Mouse (Mus musculus): Measurements from ENCODE around the gene Kpna2. TPM values are rescaled to one million over a fixed set of nuclear protein-coding genes. Genes with fewer than 3 reads are reported as not detected.

The Kpna2 gene
- polyA plus RNA-seq, 1 experiment from 2014 or later, result 349 TPM

Other genes starting within 250 kb of the Kpna2 start
- gene Pecam1, start 248.9 kb downstream of the Kpna2 start, polyA plus RNA-seq (2016; fragmentation: Nextera tagmentation; extraction: Ambion mirVana), result 21.5 and 22.3 TPM in 2 replicates
- gene Milr1, start 248.3 kb downstream of the Kpna2 start, polyA plus RNA-seq (2016; fragmentation: Nextera tagmentation; extraction: Ambion mirVana), result 1.0 and 1.3 TPM in 2 replicates
- gene Polg2, start 220.0 kb downstream of the Kpna2 start, polyA plus RNA-seq (2016; fragmentation: Nextera tagmentation; extraction: Ambion mirVana), result 8.5 and 10.7 TPM in 2 replicates
- 467 and 505 TPM in 2 replicates for gene Ddx5, start 210.4 kb downstream of the Kpna2 start, polyA plus RNA-seq (2016; fragmentation: Nextera tagmentation; extraction: Ambion mirVana)
- gene Cep95, start 210.3 kb downstream of the Kpna2 start, polyA plus RNA-seq (2016; fragmentation: Nextera tagmentation; extraction: Ambion mirVana), result 22.3 and 22.7 TPM in 2 replicates
- gene Smurf2, start 78.8 kb downstream of the Kpna2 start, polyA plus RNA-seq (2016; fragmentation: Nextera tagmentation; extraction: Ambion mirVana), result 16.6 and 18.3 TPM in 2 replicates
- 4.3 and 4.5 TPM in 2 replicates for gene 1810010H24Rik, start 26.1 kb upstream of the Kpna2 start, polyA plus RNA-seq (2016; fragmentation: Nextera tagmentation; extraction: Ambion mirVana)
- gene Bptf, start 132.6 kb upstream of the Kpna2 start, polyA plus RNA-seq (2016; fragmentation: Nextera tagmentation; extraction: Ambion mirVana), result 38.5 and 41.0 TPM in 2 replicates
- gene Nol11, start 189.8 kb upstream of the Kpna2 start, polyA plus RNA-seq (2016; fragmentation: Nextera tagmentation; extraction: Ambion mirVana), result 57.1 and 62.1 TPM in 2 replicates

Data from hindbrain, embryonic 12.5 days (tissue).